Mouse (Mus musculus): ENCODE measurements around the gene Cfap73. TPM values are rescaled to one million over a fixed set of nuclear protein-coding genes. Genes with fewer than 3 reads are reported as not detected.
A peak's percentile ranks its signal among the peaks of the same experiment; 100 is the strongest.

Gene Cfap73
- polyA plus RNA-seq, 1 experiment from 2014 or later: 0.10 TPM

- no peaks in the 10 kb centered on the region for H3K4me1 ChIP-seq (replicated peaks; ENCODE audit: control insufficient read depth, insufficient read depth)
- H3K27ac ChIP-seq (replicated peaks): no peak overlapping the region
- H3K9me3 ChIP-seq (ENCODE audit: control insufficient read depth, low read length): no peaks in the 10 kb centered on the region
- H3K27me3 ChIP-seq (ENCODE audit: control insufficient read depth, insufficient read depth, low read length): no peaks in the 10 kb centered on the region
- H3K4me3 ChIP-seq (ENCODE audit: low read depth, low read length): no peak overlapping the region; the same call in 1 of the 2 replicates
- H3K9ac ChIP-seq (ENCODE audit: low read length): no peak overlapping the region
- no peak for TF ChIP-seq CTCF (IDR thresholded peaks at IDR 0.05; ENCODE audit: low read depth)
- no peaks in the 10 kb centered on the region for H3K36me3 ChIP-seq (ENCODE audit: control insufficient read depth, insufficient read depth, low read length)
- 6% methylated on average over 29 of the region's 29 CpGs for WGBS
- ATAC-seq (ENCODE audit: low FRiP score, low TSS enrichment) (no peak), DNase-seq (ENCODE audit: low spot score) (no peak)
- no peak overlapping the region for H3K4me2 ChIP-seq (replicated peaks; ENCODE audit: low read depth)
These were observed 2.9 kb downstream of the Cfap73 start for GRCm38 (mm10) chr5:120631128-120631527.

- no peak overlapping the region for H3K4me2 ChIP-seq (replicated peaks; ENCODE audit: low read depth)
- TF ChIP-seq EP300 (optimal IDR thresholded peaks at IDR 0.05) (no peak), CTCF (IDR thresholded peaks at IDR 0.05; ENCODE audit: low read depth) (no peak)
- H3K4me3 ChIP-seq (ENCODE audit: low read depth, low read length): no peak overlapping the region
- H3K9me3 ChIP-seq (ENCODE audit: control insufficient read depth, low read length): no peaks in the 10 kb centered on the region
- WGBS: 40% methylated on average over 7 of the region's 7 CpGs
- H3K9ac ChIP-seq (ENCODE audit: low read length): no peak overlapping the region
- ATAC-seq (ENCODE audit: low FRiP score, low TSS enrichment): no peak
- no peaks in the 10 kb centered on the region for H3K4me1 ChIP-seq (replicated peaks; ENCODE audit: control insufficient read depth, insufficient read depth)
- no peaks in the 10 kb centered on the region for H3K27me3 ChIP-seq (ENCODE audit: control insufficient read depth, insufficient read depth, low read length)
- H3K27ac ChIP-seq (replicated peaks): no peak overlapping the region
- H3K36me3 ChIP-seq (ENCODE audit: control insufficient read depth, insufficient read depth, low read length): peaks cover 10% of the 10 kb centered on the region
- no peak for DNase-seq (ENCODE audit: low spot score)
These were observed 5.4 kb downstream of the Cfap73 start for GRCm38 (mm10) chr5:120628624-120629023.

- H3K4me1 ChIP-seq (replicated peaks; ENCODE audit: control insufficient read depth, insufficient read depth): no peaks in the 10 kb centered on the region
- 89% methylated on average over 15 of the region's 15 CpGs for WGBS
- DNase-seq (ENCODE audit: low spot score) (no peak), ATAC-seq (ENCODE audit: low FRiP score, low TSS enrichment) (no peak)
- H3K36me3 ChIP-seq (ENCODE audit: control insufficient read depth, insufficient read depth, low read length): peaks cover 14% of the 10 kb centered on the region
- no peak overlapping the region for H3K4me3 ChIP-seq (ENCODE audit: low read depth, low read length)
- no peak overlapping the region for H3K27ac ChIP-seq (replicated peaks)
- H3K27me3 ChIP-seq (ENCODE audit: control insufficient read depth, insufficient read depth, low read length): no peaks in the 10 kb centered on the region
- no peaks in the 10 kb centered on the region for H3K9me3 ChIP-seq (ENCODE audit: control insufficient read depth, low read length)
- TF ChIP-seq EP300 (optimal IDR thresholded peaks at IDR 0.05) (no peak), CTCF (IDR thresholded peaks at IDR 0.05; ENCODE audit: low read depth) (no peak)
- H3K9ac ChIP-seq (ENCODE audit: low read length): no peak overlapping the region
- H3K4me2 ChIP-seq (replicated peaks; ENCODE audit: low read depth): no peak overlapping the region
These were observed 6.3 kb downstream of the Cfap73 start for GRCm38 (mm10) chr5:120627515-120628300.

- ATAC-seq (ENCODE audit: low FRiP score, low TSS enrichment) (peak; percentile 66), DNase-seq (ENCODE audit: low spot score) (peak; percentile 82)
- H3K4me3 ChIP-seq (ENCODE audit: low read depth, low read length): no peak overlapping the region
- no peak overlapping the region for H3K4me2 ChIP-seq (replicated peaks; ENCODE audit: low read depth)
- no peak overlapping the region for H3K27ac ChIP-seq (replicated peaks)
- H3K9me3 ChIP-seq (ENCODE audit: control insufficient read depth, low read length): no peaks in the 10 kb centered on the region
- peaks cover 23% of the 10 kb centered on the region for H3K36me3 ChIP-seq (ENCODE audit: control insufficient read depth, insufficient read depth, low read length)
- no peaks in the 10 kb centered on the region for H3K4me1 ChIP-seq (replicated peaks; ENCODE audit: control insufficient read depth, insufficient read depth)
- TF ChIP-seq EP300 (optimal IDR thresholded peaks at IDR 0.05) (no peak), CTCF (IDR thresholded peaks at IDR 0.05; ENCODE audit: low read depth) (no peak)
- H3K9ac ChIP-seq (ENCODE audit: low read length): no peak overlapping the region
- 46% methylated on average over 19 of the region's 19 CpGs for WGBS
- no peaks in the 10 kb centered on the region for H3K27me3 ChIP-seq (ENCODE audit: control insufficient read depth, insufficient read depth, low read length)
These were observed 7.6 kb downstream of the Cfap73 start for GRCm38 (mm10) chr5:120626399-120626798.

GRCm38 (mm10) chr5:120624427-120624826 is 9.6 kb downstream of the Cfap73 start:
- H3K9me3 ChIP-seq (ENCODE audit: control insufficient read depth, low read length): no peaks in the 10 kb centered on the region
- H3K27me3 ChIP-seq (ENCODE audit: control insufficient read depth, insufficient read depth, low read length): no peaks in the 10 kb centered on the region
- TF ChIP-seq CTCF (IDR thresholded peaks at IDR 0.05; ENCODE audit: low read depth): no peak
- TF ChIP-seq EP300 (optimal IDR thresholded peaks at IDR 0.05): no peak
- DNase-seq (ENCODE audit: low spot score): no peak
- no peak overlapping the region for H3K4me2 ChIP-seq (replicated peaks; ENCODE audit: low read depth)
- H3K4me1 ChIP-seq (replicated peaks; ENCODE audit: control insufficient read depth, insufficient read depth): no peaks in the 10 kb centered on the region
- peaks cover 37% of the 10 kb centered on the region for H3K36me3 ChIP-seq (ENCODE audit: control insufficient read depth, insufficient read depth, low read length)
- no peak overlapping the region for H3K27ac ChIP-seq (replicated peaks)
- ATAC-seq (ENCODE audit: low FRiP score, low TSS enrichment): no peak
- H3K9ac ChIP-seq (ENCODE audit: low read length): no peak overlapping the region
- H3K4me3 ChIP-seq (ENCODE audit: low read depth, low read length): no peak overlapping the region
- 95% methylated on average over 10 of the region's 10 CpGs for WGBS

- Histone ChIP-seq H3K4me2 (replicated peaks; ENCODE audit: low read depth) (no peak overlapping the region), H3K4me1 (replicated peaks; ENCODE audit: control insufficient read depth, insufficient read depth) (no peaks in the 10 kb centered on the region), H3K27me3 (ENCODE audit: control insufficient read depth, insufficient read depth, low read length) (no peaks in the 10 kb centered on the region), H3K36me3 (ENCODE audit: control insufficient read depth, insufficient read depth, low read length) (peaks cover 39% of the 10 kb centered on the region), H3K9ac (ENCODE audit: low read length) (no peak overlapping the region), H3K4me3 (ENCODE audit: low read depth, low read length) (no peak overlapping the region), H3K27ac (replicated peaks) (no peak overlapping the region), H3K9me3 (ENCODE audit: control insufficient read depth, low read length) (no peaks in the 10 kb centered on the region)
- DNase-seq (ENCODE audit: low spot score): peak; percentile 23
- TF ChIP-seq EP300 (optimal IDR thresholded peaks at IDR 0.05) (no peak), CTCF (IDR thresholded peaks at IDR 0.05; ENCODE audit: low read depth) (no peak)
- WGBS: 74% methylated on average over 5 of the region's 5 CpGs
- no peak for ATAC-seq (ENCODE audit: low FRiP score, low TSS enrichment)
These were observed 11.7 kb downstream of the Cfap73 start for GRCm38 (mm10) chr5:120622198-120622851.

Data from stomach, postnatal 0 days (tissue).